Mouse (Mus musculus): ENCODE measurements around the gene Gm28048. TPM values are rescaled to one million over a fixed set of nuclear protein-coding genes. Genes with fewer than 3 reads are reported as not detected.

Gm28048 gene
- polyA plus RNA-seq, 1 experiment: 21.9 TPM

DNA sequence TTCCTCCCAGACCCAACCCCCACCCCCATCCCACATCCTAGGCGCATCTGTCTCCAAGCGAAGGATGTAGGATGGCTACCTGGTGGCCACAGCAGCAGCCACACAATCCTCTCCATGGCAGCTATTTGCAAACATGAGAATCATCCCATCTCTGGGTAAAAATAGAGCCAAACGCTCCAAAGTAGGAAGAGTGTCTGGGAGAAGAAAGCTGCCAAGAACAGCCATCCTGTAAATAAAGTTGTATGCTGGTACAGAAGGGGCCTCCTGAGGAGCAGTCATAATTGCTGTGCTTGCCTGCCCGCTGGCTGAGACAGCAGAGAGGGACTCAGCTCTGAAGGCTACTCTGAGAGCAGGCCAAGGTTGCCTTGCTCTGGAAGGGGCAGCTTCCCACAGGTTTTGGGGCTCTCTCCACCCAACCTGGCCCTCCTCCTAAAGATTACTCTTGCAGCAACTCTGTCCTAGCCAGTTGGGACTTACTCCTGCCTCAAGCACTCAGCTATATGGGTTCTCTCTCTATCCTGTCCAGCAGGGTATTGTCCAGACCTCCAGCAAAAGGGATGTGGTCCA, 154.3 kb downstream of the Gm28048 start:
- Histone ChIP-seq H3K4me1 (ENCODE audit: control insufficient read depth, insufficient read depth, low read length) (peaks cover 8% of the 10 kb centered on the region), H3K4me3 (replicated peaks; ENCODE audit: control insufficient read depth, low read depth, low read length) (no peak overlapping the region), H3K27ac (ENCODE audit: control insufficient read depth, insufficient read depth, low read depth, low read length, poor library complexity) (no peak overlapping the region)
- no peak for TF ChIP-seq POLR2A (IDR thresholded peaks at IDR 0.05; ENCODE audit: borderline replicate concordance, control insufficient read depth, low read depth, low read length)
- TF ChIP-seq CTCF (IDR thresholded peaks at IDR 0.05; ENCODE audit: control insufficient read depth, insufficient read depth, low read length): no peak
- 77% methylated on average over 4 of the region's 4 CpGs for WGBS

GRCm38 (mm10) chr11:22826665-22827064, 155.2 kb downstream of the Gm28048 start:
- H3K27ac ChIP-seq (ENCODE audit: control insufficient read depth, insufficient read depth, low read depth, low read length, poor library complexity): no peak overlapping the region
- no peak overlapping the region for H3K4me3 ChIP-seq (replicated peaks; ENCODE audit: control insufficient read depth, low read depth, low read length)
- TF ChIP-seq CTCF (IDR thresholded peaks at IDR 0.05; ENCODE audit: control insufficient read depth, insufficient read depth, low read length): no peak
- no peak for TF ChIP-seq POLR2A (IDR thresholded peaks at IDR 0.05; ENCODE audit: borderline replicate concordance, control insufficient read depth, low read depth, low read length)
- 79% methylated on average over 6 of the region's 6 CpGs for WGBS
- peaks cover 6% of the 10 kb centered on the region for H3K4me1 ChIP-seq (ENCODE audit: control insufficient read depth, insufficient read depth, low read length)

- H3K4me3 ChIP-seq (replicated peaks; ENCODE audit: control insufficient read depth, low read depth, low read length): no peak overlapping the region
- no peak for TF ChIP-seq POLR2A (IDR thresholded peaks at IDR 0.05; ENCODE audit: borderline replicate concordance, control insufficient read depth, low read depth, low read length)
- no peak for TF ChIP-seq CTCF (IDR thresholded peaks at IDR 0.05; ENCODE audit: control insufficient read depth, insufficient read depth, low read length)
- H3K27ac ChIP-seq (ENCODE audit: control insufficient read depth, insufficient read depth, low read depth, low read length, poor library complexity): no peak overlapping the region
- WGBS: 92% methylated on average over 14 of the region's 14 CpGs
- peaks cover 8% of the 10 kb centered on the region for H3K4me1 ChIP-seq (ENCODE audit: control insufficient read depth, insufficient read depth, low read length)
Observed at GRCm38 (mm10) chr11:22826051-22826450, 155.8 kb downstream of the Gm28048 start.

DNA sequence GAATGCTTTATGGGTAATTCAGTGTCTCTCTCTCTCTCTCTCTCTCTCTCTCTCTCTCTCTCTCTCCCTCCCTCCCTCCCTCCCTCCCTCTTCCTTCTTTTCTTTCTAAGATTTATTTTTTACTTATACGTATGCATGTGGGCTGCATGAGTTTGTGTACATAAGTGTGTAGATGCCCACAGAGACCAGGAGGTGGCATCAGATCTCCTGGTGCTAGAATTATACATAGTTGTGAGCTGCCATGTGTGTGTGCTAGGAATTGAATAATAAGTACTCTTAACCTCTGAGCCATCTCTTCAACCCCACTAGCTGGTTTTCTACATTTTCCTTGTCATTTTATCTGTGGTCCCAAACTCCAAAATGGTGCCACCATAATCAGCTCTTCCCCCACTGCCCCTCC, 156.3 kb downstream of the Gm28048 start:
- 95% methylated on average over 1 of the region's 1 CpGs for WGBS
- Histone ChIP-seq H3K4me1 (ENCODE audit: control insufficient read depth, insufficient read depth, low read length) (peaks cover 8% of the 10 kb centered on the region), H3K27ac (ENCODE audit: control insufficient read depth, insufficient read depth, low read depth, low read length, poor library complexity) (no peak overlapping the region), H3K4me3 (replicated peaks; ENCODE audit: control insufficient read depth, low read depth, low read length) (no peak overlapping the region)
- TF ChIP-seq CTCF (IDR thresholded peaks at IDR 0.05; ENCODE audit: control insufficient read depth, insufficient read depth, low read length): no peak
- TF ChIP-seq POLR2A (IDR thresholded peaks at IDR 0.05; ENCODE audit: borderline replicate concordance, control insufficient read depth, low read depth, low read length): no peak

- WGBS: 41% methylated on average over 9 of the region's 9 CpGs
- H3K4me3 ChIP-seq (replicated peaks; ENCODE audit: control insufficient read depth, low read depth, low read length): no peak overlapping the region
- no peak for TF ChIP-seq CTCF (IDR thresholded peaks at IDR 0.05; ENCODE audit: control insufficient read depth, insufficient read depth, low read length)
- no peak for TF ChIP-seq POLR2A (IDR thresholded peaks at IDR 0.05; ENCODE audit: borderline replicate concordance, control insufficient read depth, low read depth, low read length)
- H3K27ac ChIP-seq (ENCODE audit: control insufficient read depth, insufficient read depth, low read depth, low read length, poor library complexity): no peak overlapping the region
- H3K4me1 ChIP-seq (ENCODE audit: control insufficient read depth, insufficient read depth, low read length): peaks cover 10% of the 10 kb centered on the region
Observed at GRCm38 (mm10) chr11:22824049-22824705, 157.7 kb downstream of the Gm28048 start.

GRCm38 (mm10) chr11:22821243-22821642, 160.6 kb downstream of the Gm28048 start:
- WGBS: 66% methylated on average over 3 of the region's 3 CpGs
- Histone ChIP-seq H3K4me3 (replicated peaks; ENCODE audit: control insufficient read depth, low read depth, low read length) (no peak overlapping the region), H3K27ac (ENCODE audit: control insufficient read depth, insufficient read depth, low read depth, low read length, poor library complexity) (no peak overlapping the region), H3K4me1 (ENCODE audit: control insufficient read depth, insufficient read depth, low read length) (peaks cover 10% of the 10 kb centered on the region)
- TF ChIP-seq CTCF (IDR thresholded peaks at IDR 0.05; ENCODE audit: control insufficient read depth, insufficient read depth, low read length): no peak
- no peak for TF ChIP-seq POLR2A (IDR thresholded peaks at IDR 0.05; ENCODE audit: borderline replicate concordance, control insufficient read depth, low read depth, low read length)

- H3K4me1 ChIP-seq (ENCODE audit: control insufficient read depth, insufficient read depth, low read length): peaks cover 17% of the 10 kb centered on the region
- H3K27ac ChIP-seq (ENCODE audit: control insufficient read depth, insufficient read depth, low read depth, low read length, poor library complexity): peak overlapping the region; percentile 45; the same call in 1 of the 2 replicates
- H3K4me3 ChIP-seq (replicated peaks; ENCODE audit: control insufficient read depth, low read depth, low read length): no peak overlapping the region
- 14% methylated on average over 5 of the region's 5 CpGs for WGBS
- TF ChIP-seq CTCF (IDR thresholded peaks at IDR 0.05; ENCODE audit: control insufficient read depth, insufficient read depth, low read length) (no peak), POLR2A (IDR thresholded peaks at IDR 0.05; ENCODE audit: borderline replicate concordance, control insufficient read depth, low read depth, low read length) (no peak)
Observed at GRCm38 (mm10) chr11:22818371-22818770, 163.5 kb downstream of the Gm28048 start.

DNA sequence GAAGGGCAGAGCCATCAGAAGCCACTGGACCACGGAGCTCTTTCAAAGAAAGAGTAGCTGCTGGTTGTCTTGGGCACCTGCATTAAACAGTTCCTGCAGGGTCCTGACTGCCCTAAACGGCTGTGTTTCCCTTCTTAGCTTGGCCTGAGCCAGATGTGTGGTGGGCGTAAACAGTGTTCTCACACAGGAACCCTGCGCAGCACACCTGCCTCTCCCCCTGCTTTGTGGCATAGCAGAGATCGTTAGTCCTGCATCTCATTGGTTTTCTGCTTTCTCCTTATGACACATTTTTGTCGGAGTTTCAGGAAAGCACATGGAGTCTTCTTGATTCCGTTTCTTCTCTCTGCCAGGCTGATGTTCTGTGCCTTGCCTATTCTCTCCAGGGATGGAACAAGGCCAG, 166.0 kb downstream of the Gm28048 start:
- WGBS: 64% methylated on average over 7 of the region's 7 CpGs
- Histone ChIP-seq H3K27ac (ENCODE audit: control insufficient read depth, insufficient read depth, low read depth, low read length, poor library complexity) (peak overlapping the region; percentile 58; the same call in 1 of the 2 replicates), H3K4me3 (replicated peaks; ENCODE audit: control insufficient read depth, low read depth, low read length) (no peak overlapping the region)

More for the DNA sequence above, 166.0 kb downstream of the Gm28048 start:
- TF ChIP-seq POLR2A (IDR thresholded peaks at IDR 0.05; ENCODE audit: borderline replicate concordance, control insufficient read depth, low read depth, low read length): no peak
- TF ChIP-seq CTCF (IDR thresholded peaks at IDR 0.05; ENCODE audit: control insufficient read depth, insufficient read depth, low read length): no peak
- H3K4me1 ChIP-seq (ENCODE audit: control insufficient read depth, insufficient read depth, low read length): peaks cover 15% of the 10 kb centered on the region
